Mouse (Mus musculus): Measurements from ENCODE around the gene Ippk.

- TF ChIP-seq CTCF (IDR thresholded peaks at IDR 0.05; ENCODE audit: insufficient read depth, low read depth, low read length) (no peak), POLR2A (IDR thresholded peaks at IDR 0.05; ENCODE audit: insufficient read depth, low read depth, low read length) (no peak)
Observed at GRCm38 (mm10) chr13:49444451-49444850, 23.4 kb downstream of the Ippk start.
